Mouse (Mus musculus) cerebellum, adult 8-10 months (tissue): Measurements from ENCODE around the gene Pnpla7.
"Not testable (repeated sequence)": the region's sequence is repeated elsewhere in the genome, so short reads cannot be mapped to it uniquely, and the experiment has no call there.

Experiments
- DNase-seq: peaks from one replicate; pipeline ENCODE4 v3.0.0; 2022

The Pnpla7 gene

DNA sequence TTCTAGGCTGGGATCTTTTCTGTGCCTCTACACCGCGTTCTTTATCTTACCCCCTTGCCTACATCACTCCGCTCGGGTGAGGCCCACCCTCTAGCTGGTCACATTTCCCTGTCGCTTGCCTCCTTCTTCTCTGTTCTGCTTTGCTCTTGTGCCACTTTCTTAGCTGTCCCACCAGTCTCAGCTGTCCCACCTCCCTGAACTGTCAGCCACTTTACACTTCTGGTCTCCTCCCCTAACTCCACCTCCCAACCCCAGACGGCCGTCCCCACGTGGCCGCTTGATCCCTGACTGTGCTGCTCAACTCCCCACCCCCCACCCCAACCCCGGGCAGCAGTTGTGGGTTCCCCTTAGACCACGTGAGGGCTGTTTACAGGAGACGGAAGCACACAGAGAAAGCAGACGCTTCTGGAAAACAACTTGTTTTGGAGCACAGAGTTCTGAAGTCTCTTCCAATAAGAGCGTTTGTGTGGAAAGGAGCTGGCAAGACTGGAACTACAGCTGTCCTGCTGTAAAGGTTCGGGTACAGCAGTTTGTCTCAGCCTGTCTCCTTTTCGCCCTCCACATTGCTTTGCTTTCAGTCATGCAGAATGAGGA, at the start of gene Pnpla7:
Gene Pnpla7, plus strand, starts transcription at position 330 of the 594 bp plus-strand sequence.
- DNase-seq, result peak; percentile 39

DNA sequence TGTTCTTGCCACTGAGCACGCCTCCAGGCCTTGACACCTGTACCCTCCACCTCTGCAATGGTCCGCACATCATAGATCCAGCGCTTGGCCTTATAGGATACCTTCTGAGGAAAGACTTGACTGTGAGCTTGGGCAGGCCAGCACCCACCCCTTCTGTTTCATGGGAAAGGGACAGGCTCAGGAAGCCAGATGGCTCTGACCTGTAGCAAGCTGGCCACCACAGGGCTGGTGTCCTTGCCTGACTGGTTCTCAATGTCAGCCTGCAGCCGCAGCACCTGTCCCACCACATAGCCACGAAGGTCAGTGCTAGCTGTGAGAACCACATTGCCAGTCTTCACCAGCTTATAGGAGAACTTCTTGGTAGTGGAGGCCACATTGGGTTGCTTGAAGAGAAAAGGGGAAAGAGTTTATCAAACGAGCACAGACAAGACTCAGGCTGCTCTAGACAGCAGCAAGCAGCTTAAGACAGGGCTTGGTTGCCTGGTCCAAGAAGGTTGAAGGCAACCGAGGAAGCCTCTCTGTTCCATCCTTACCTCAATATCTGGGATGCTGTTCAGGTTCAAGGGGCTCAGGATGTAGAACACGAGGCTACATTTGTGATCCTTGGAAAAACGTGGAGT, 49.4 kb upstream of the Pnpla7 start:
- DNase-seq, result no peak

DNA sequence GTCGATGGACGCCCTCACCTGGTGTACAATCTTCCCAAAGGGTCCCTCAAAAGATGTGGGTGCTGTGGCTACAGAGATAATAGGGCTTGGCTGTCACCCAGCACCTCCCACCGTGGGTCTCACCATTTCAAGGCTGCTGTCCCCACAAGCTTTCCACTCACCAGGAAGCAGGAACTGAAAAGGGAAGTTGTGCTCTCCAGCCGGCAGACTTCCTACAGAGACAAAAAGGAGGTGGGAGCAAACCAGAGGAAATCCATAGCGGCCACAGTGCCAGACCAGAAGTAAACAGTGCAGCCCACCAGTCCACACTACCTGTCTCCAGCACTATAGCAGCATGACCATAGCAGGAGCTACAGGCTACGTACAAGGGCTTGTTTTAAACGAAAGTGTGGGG, 48.9 kb upstream of the Pnpla7 start:
- DNase-seq, result no peak

DNA sequence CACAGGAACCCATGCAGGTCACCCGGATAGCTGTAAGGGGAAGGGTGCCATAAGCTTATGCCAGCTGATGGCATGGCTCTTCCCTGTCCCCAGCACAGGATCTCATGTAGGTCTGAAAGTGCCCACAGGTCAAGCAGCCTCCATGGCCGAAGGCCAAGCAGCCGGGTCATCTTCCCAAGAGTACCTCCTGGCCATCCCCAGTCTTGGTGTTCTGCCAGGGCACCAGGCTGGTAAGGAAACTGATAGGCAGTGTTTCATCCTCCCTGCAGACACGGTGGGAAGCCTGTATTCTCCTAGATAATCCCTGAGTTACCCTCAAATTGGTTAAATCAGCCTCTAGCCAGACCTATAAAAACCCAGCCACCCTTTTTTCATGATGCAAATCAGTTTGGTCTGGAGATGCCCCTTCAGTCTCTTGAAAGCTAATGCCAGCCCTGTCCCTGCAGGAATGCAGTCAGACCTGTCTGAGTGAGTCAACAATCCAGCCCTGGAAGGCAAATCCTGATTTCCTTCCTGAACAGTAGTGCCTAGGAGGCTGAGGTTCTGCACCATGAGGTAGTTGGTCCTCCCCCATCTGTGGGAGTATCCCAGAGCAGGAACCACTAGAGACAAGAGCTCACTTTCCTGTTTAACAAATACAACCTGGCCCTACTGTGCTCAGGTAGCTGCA, 47.9 kb upstream of the Pnpla7 start:
- DNase-seq, result peak; percentile 33

DNA sequence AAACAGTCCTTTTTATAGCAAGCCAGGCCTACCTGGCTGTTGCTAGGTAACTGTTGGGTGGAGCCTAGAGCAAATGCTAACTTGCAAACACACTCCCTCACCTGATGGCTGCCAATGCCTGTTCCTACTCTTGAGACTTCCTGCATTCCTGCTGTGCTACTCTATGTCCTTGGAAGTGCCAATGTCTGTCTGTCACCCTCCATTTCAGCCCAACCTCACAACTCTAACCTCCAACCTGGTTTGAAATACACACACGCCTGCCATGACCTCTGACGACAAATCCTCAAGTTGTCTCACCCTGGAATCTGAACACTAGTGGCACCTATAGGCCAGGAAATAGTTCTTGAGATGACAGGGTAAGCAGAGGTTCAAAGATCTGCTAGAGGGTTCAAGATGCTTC, 46.7 kb upstream of the Pnpla7 start:
- no peak for DNase-seq

DNA sequence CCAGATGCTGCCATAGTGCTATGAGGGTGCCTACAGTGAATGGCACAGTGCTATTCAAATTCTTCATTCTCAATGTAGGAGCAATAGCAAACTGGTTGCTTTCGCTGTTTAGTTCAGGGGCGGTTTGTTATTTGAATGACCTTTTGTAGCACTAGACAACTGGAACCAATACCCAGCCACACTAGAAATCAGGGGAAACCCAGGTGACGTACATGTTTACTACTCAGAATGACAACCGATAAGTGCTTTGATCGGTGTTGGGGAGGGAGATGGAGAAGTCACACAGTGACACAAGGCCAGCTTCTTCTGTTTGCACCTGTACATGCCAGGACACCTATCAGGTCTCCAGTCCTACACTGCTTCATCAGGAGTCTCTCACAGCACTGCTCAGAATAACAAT, 46.2 kb upstream of the Pnpla7 start:
- no peak for DNase-seq

DNA sequence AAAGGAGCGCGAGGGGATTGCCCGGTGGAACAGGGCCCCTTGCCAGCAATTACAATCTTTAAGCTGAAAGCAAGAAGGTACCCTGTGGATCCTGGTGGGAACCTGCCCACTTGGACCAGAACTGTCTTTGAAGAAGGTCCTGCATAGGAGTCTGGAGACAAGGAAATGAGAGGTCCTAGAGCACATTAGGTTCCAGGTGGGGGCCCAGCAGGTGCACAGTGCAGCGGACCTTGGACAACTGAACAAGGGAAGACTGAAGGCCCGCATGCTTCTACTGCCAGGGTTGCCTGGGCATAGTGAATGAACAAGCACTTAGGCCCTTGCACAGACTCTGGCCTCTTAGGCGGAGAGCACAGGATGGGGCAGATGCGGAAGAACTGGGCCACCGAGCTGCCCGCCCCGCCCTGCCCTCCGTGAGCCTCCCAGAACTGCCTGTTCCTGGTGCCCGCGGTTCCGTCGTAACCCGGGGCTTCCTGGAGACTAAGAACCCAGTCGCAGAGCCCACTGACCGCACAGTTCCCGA, 41.3 kb upstream of the Pnpla7 start:
- DNase-seq, result peak; percentile 52

DNA sequence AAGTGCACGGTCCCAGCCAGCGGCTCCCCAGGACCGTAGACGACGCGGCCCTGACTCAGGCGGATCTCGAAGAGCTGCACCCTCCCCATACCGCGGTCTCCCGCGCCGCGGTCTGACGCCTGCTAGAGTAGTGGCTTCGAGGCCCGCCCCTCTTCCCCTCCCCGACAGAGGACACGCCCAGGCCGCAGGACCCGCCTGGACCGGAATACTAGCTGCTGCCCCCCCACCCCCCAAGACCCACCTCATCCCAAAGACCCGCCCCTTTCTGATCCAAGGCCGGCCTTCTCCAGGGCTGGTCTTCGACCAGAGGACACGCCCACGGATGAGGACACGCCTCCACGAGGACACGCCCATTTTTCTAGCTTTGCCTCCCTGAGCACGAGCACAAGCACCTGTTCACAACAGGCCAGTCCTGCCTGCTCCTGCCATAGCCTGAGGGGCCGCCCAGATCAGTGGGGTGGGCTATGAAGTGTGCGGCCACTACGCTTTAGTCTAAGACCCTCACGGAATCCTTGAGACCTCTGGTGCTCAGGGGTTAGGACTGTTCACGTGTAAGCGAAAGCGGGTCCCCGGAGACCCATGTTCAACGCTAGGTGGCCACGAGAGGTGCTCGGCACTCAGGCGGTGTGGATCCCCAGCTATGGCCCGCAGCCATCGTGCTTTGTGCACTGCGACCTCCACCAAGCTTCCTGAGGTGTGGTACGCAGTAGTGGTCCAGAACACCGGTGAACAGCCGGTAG, 40.6 kb upstream of the Pnpla7 start, which contains the start of gene Arrdc1:
Gene Arrdc1, minus strand, starts transcription at position 196 of the 740 bp plus-strand sequence.
- peak; percentile 84 for DNase-seq

DNA sequence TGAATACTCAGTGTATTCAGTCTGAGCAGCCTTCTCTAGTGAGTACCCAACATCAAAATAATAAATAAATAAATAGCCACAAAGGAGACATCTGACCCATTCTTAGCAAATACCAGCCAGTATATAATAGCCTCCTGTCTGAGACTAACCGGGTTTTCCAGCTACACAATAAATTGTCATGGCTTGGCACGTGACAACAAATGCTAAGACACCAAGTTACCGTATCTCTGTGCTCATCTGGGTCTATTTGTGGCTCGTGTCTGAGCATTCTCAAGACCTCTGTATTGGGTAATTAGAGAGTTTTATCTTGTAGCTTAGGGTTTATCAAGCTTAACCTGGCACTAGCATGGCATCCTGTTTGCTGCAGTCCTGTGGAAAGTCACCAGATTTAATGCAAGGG, 33.7 kb upstream of the Pnpla7 start:
- no peak for DNase-seq

DNA sequence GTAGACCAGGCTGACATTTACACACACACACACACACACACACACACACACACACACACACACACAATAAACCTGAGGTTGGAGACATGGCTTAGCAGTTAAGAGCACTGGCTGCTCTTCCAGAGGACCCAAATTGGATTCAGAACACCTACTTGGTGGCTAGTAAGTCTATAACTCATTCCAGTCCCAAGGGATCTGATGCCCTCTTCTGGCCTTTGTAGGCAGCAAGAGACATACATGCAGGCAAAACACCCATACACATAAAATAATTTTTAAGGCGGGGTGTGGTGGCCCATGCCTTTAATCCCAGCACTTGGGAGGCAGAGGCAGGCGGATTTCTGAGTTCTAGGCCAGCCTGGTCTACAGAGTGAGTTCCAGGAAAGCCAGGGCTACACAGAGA, 31.5 kb upstream of the Pnpla7 start:
- DNase-seq, result not testable (repeated sequence)

DNA sequence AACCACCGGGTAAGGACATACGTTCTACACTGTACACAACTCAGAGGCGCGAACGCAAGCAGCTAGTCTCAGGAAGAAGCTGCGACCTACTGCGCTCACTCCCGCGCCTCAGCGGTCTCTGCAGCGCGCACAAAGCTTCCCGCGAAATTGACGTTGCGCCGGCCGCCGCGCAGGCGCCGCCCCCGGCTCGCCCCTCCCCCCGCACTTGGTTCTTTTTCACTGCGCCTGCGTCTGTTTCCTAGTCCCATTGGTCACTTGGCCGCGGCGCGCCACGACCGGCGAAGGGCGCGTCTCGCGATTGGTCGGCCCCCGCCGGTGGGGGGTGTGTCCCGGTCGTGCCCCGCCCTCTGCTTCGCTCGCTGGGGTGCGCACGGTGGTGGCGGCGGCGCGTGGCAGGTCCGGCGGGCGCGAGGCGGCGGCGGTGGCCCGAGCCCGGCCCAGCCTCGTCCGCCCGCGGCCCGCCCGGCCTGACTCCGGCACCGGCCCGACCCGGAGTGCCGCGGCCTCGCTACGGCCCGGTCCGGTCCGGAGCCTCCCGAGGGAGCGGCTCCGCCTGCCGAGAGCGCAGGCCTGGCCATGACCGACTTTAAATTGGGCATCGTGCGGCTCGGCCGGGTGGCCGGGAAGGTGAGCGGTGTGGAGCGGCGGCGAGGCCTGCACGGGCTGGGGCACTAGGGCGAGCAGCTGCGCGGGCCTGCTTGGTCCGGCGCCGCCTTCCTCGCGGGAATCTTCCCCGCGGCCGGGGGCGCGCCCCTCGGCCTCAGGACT, 26.2 kb upstream of the Pnpla7 start, which contains the start of gene Zmynd19:
Gene Zmynd19, plus strand, starts transcription at position 372 of the 768 bp plus-strand sequence.
- DNase-seq, result peak; percentile 99

DNA sequence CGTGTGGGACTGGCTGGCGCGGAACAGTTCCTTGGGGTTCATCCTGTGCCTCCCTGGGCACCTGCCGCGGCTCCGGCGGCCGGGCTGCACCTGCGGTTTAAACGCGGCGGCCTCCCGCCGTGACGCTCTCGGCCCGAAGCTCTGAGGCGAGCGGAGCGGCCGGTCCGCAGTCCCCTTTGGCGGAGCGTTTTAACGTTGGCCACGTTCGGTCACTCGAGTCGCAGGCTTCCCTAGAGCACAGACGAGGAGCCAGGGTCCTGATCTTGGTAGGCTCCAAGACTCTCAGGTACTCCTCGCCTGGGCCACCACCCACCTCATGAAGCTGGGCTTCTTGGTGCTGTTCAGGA, 25.7 kb upstream of the Pnpla7 start:
- no peak for DNase-seq

DNA sequence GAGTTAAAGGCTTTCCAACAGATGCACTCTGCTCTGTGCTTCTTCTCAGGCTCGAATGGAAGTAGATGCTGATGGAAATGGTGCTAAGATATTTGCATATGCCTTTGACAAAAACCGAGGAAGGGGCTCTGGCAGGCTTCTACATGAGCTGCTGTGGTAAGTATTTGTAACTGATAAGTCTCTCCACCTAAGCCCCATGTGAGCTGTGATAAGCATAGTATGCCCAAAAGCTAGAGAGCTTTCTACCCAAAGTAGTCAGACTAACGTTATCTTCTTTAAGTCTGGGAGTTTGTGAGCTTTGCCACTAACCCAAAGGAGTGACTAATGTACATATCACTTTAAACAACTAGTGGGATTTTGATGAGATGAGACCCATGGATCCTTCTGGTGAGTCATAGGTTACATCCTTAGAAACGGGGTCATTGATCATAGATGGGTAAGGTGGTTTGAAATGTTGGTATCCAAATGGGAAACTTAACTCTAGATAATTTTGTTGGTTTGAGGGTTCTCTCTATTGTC, 23.2 kb upstream of the Pnpla7 start:
- no peak for DNase-seq

DNA sequence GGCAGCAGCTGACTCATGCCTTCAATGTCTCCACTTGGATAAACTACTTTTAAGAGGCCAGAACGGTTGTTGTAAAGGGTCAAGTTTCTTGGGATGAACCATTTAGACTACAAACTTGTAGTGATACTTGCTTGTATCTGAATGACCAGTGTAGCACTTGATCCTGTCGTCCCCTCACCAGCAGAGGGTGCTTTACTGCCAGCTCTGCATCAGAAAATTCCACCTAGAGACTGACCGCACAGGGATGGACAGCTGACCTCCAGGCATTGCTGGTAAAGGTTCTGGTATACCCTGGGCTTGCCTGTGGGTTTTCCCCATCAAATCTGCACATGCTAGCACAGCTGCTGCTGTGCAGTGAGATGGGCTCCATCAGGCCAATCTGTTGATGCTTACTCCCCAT, 14.9 kb upstream of the Pnpla7 start:
- DNase-seq, result no peak

DNA sequence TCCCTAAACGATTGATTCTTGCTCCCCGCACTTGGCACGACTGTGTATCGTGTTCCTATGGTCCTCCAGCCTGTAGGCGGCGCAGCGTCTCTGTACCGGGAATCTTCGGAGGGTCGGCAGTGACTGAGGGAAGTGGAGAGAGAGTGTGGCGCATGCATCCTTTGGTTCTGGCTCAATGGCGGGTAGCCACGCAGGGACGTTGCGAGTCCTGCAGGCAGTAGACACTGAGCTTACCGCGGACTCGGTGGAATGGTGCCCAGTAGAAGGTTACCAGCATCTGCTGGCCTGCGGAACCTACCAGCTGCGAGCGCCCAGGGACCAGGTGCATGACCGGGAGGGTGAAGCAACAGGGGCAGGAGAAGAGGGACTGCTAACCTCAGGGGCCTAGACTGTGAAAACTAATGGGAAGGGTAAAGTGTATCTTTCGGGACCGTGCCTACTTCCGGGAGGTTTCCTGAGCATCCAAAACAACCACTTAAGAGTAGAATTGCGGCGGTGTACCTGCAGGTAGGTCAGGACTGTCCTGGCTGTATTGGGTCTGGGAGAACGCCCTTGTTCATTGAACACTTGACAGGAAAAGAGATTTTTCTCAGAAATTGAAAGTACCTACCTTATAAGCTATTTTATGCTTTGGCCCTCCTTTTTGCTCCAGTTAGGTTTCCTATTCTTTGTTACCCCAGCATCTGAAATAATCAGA, 13.4 kb upstream of the Pnpla7 start, which contains the start of gene Dph7:
Gene Dph7, plus strand, starts transcription at position 97 of the 697 bp plus-strand sequence.
- DNase-seq, result peak; percentile 87

DNA sequence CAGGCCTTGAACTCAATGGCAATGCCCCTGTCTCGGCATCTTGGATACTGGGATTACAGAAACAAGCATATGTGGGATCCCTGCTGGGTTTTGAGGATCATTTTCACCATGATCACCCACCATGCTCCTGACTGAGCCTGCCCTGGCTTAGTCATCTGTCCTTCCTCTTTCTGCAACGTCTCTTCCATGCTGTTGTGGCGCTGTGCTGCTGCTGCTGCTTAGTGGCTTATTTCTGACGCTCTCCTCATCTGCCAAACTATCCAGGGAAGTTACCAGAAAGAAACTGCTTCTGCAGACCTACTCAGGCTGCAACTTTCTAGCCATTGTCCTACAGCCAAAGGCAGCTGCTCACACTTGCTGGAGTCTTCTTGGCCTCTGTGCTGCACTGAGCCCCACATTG, 5.4 kb upstream of the Pnpla7 start:
- no peak for DNase-seq

DNA sequence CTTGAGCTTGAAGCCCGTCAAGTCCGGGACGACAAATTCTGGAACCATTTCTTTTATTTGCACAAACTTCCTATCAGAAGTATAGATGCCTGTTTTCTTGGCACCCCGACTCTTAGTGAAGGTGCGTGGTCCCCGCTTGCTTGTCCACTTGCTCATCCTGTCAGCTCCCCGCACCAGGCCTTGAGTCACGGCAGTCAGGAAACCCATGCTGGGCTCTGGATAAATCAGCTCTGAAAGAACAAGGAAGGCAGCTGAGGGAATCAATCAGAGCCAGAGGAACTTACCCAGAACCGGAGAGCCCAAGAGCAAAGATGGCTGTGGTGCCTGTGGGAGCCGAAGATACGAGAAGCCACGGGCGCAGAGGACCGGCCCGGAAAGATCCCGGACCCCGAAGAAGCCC, 1.4 kb upstream of the Pnpla7 start:
- DNase-seq, result not testable (repeated sequence)

DNA sequence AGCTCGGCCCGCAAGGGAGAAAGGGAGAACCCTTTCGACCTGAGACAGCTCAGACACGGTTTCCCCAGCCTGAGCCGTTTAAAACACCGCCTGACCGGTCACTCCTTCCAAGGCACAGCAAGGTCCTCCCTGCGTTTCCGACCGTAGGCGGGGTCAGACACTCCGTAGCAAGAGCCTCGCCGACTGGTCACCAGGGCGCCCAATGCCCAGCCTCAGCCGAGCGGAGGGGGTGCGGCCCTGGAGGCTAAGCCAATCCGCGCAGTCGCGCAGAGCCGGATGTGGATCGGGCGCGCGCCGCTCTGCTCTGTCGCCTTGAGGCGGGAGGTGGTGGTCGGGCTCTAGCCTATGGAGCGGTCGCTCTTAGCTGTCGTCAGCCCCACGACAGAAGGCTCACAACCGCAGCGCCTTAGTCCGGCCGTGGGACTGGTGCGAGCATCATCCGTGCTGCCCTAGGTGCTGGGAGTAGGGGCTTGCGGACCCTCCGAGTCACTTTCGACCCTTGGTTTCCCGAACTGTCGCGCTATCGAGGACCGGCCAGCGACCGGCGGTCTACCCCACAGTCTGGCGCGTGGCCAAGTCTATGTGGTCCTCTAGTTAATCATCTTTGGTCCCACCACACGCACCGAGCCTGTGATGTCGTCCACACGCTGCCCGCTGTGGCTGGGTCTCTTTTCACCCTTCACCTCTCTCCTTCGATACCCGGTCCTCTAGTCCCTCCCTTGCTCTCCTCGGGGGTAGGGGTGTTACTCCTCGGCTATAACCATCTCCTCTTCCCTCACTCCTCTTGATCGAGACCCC, 728 bp upstream of the Pnpla7 start, which contains the start of gene Mrpl41:
Gene Mrpl41, minus strand, starts transcription at position 193 of the 798 bp plus-strand sequence.
- peak; percentile 95 for DNase-seq

DNA sequence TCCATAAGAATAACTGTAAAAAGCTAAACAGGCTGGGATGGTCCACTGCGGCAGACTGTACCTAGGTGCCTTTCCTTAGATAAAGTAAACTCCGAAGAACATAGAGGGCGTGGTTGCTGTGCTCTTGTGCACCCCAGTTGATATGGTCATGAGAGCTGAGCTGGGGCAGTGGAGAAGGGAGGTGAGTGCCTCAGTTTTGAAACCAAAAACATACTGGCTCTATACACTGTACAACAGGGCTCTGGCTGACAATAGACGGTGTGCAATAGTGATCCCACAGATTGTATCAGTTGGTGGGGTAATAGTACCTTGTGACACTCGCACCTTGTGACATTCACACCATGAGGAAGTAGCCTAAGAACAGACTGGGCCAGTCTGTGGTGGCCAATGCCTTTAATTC, 1.1 kb downstream of the Pnpla7 start:
- DNase-seq, result no peak

DNA sequence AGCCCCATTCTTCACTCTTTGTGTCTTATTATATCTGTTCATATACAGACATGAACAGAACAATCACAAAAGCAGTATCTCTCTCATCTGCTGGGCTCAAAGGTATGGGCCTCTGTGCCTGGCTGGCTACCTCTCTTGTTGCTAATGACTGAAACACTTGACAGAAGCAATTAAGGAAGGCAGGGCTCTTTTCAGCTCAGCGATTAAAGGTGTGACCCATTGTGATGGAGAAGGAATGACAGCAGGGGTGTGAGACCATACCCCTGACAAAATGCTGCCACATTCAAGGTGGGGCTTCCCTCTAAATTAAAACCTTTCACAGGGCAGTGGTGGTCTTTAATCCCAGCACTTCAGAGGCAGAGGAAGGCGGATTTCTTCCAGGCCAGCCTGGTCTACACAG, 11.9 kb downstream of the Pnpla7 start:
- DNase-seq, result no peak

DNA sequence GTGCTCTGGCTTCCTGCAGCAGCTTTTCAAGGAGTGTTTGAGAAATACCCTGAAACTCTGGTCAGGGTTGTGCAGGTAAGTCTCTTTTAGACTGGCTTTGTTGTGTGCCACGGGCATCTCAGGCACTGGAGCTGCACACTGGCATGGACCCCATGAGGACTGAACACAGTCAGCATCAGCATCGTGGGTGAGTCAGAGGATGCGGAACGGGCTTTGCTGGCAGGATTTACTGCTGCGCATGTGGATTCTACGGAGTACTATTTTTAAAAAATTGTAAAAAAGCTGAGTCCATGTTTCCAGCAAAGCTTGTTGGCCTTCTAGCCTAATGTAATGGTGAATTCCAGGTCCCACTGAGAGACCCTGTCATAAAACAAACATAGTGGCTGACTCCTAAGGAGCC, 19.5 kb downstream of the Pnpla7 start:
- no peak for DNase-seq
